Mouse (Mus musculus) NIH3T3 (cell line): ENCODE data around the gene Mthfd1l.
A peak's percentile ranks its signal among the peaks of the same experiment; 100 is the strongest.

Source experiments
- DNase-seq: peaks from one replicate; pipeline ENCODE4 v3.0.0-alpha.2; 2012; ENCODE audit warnings: low read depth

The Mthfd1l gene

DNA sequence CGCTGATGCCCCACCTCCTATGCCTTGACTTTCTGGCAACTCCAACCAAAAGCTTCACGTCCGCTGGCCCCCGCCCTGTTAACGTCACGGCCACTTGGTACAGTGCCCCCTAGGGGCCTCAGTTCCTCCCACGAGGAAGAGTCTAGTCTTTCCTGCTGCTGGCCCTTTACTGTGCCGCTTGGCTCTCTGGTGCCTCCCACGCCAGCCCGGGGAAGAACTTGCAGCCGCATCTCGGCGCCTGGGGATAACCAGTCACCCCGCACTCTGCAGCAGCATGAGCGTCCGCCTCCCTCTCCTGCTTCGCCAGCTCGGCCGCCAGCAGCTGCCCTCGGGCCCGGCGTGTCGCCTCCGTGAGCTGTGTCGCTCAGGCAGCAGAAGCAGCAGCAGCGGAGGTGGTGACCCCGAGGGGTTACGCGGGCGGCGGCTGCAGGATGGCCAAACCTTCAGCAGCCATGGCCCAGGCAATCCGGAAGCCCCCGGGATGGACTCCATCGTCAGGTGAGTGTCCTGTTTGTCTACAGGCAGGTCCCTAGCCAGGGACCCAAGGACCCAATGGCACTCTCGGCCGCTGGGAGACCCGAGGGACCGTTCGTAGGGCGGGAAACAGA lies at the start of gene Mthfd1l:
Mthfd1l (plus strand) TSS at position 138 of the 608 bp plus-strand sequence.
- peak; percentile 94 for DNase-seq

DNA sequence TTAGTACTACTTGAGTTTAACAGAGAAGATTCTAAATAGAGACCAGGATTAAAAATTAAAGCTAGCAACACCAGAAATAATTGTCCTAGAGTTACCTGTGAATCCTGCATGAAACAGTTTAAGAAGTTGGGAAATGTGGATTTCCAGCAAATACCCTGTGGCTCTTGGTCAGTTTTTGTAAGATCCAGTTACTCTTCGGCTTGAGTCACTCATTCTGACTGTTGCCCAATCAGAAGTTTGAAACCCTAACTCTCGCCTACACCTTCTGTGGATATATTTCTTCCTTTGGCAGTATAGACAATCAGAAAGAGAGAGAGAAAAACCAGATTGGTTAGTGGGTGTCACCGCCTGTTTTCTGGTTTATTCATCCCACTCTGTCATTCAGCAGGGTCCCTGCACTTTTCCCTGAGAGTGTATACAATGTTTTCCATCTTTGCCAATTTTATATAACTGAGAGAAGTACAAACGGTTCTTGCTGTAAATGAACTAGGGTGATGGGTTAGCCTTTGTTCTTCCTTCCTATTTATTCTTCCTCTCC lies 44.8 kb upstream of the Mthfd1l start:
- no peak for DNase-seq

DNA sequence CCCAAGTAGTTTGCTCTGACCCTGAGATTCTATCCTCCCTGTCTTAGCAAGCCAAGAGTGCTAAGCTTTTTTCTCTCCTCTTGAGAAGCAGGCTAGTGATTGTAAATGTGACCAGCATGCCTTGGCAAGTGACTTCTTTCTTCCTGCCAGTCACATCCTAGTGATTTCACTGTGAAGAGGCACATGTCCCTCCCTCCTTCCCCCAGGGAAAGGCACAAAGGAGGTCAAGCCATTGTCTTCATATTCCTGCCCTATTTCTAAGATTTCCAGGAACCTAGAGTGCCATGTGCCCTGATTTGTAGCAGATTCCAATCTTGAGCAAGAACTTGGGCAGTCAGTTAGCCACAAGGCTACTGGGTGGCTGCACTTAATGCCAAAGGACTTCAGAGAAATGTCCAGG lies 41.1 kb upstream of the Mthfd1l start:
- DNase-seq, result no peak

DNA sequence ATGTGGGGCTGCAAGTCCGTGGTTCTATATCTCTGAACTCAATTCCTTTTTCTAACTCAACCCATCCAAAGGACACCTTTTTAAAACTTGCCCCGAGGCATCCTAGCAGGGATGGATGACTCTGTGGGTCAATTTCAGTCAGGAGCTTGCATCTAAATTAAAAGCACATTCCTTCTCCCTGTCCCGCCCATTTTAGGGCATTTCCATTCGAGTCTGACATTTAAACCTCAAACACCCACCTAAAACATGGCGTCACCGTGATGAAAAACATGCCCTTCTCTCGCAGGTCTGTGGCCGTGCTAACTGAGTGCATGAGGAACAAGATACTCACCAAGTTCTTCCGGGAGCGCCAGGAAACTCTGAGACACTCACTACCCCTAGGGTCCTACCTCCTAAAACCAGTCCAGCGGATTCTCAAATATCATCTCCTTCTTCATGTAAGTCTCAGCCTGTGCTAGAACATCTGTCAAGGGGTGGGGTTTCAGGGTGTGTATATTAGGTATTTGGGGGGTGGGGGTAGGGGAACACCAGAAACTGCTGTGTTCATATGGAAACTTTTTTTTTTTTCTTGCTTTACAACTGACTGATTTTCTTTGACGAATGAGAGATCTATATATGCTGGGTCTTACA lies 39.5 kb upstream of the Mthfd1l start:
- DNase-seq, result no peak

DNA sequence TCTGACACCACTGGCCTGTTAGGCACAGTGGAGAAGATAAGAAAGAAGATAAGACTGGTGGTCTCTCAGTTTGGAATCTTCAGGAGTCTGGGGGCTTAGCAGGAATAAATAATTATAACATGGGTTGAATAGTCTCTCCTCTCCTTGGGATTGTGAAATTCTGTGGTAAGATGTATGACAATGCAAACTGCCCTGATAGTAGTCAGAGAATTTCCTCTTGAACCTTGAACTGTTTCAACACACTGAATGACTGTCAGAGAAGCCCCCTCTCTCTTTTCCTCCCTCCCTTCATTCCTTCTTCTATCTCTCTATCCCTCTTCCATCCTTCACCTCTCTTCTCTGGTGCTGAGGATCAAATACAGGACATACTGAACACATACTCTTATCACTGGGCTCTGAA lies 36.1 kb upstream of the Mthfd1l start:
- no peak for DNase-seq

DNA sequence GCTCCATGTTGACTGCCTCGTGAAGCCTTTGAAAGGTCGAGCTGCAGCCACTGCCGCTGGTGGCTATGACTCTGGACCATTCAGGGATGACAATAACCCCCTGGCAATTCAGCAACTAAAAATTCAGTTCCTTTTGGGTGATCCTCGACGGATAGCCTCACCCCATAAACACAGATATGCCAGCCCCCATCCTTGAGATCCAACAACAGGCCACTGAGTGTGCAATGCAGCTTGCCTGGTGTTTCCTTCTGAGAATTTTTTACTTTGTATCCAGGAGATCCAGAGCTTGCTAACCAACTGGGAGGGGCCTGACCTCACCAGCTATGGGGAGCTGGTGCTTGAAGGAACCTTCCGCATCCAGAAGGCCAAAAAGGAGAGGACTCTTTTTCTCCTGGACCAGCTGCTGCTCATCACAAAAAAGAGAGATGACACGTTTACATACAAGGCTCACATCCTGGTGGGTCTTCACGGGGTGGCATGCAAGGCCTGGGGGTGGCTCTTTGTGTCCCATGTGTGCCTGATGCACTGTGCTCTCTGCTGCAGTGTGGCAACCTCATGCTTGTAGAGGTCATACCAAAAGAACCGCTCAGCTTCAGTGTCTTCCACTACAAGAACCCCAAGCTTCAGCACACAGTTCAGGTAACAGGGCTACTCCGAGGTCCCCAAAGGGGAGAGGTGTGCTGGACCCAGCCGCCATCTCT lies 32.9 kb upstream of the Mthfd1l start:
- no peak for DNase-seq

DNA sequence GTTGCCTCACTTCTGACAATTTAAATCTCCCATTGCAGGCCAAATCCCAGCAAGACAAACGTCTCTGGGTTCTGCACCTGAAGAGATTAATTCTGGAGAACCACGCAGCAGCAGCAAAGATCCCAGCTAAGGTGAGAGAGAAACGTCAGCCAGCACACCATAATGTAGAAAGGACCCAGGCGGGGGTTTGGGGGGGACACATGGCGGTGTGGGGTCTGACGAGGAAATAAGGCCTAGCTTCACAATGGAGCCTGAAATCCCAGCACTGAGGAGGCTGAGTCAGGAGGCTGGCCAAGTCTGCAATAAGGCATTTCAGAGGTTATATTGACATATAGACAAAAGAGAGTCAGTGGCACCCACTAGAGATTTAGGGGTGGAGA lies 32.3 kb upstream of the Mthfd1l start:
- no peak for DNase-seq

DNA sequence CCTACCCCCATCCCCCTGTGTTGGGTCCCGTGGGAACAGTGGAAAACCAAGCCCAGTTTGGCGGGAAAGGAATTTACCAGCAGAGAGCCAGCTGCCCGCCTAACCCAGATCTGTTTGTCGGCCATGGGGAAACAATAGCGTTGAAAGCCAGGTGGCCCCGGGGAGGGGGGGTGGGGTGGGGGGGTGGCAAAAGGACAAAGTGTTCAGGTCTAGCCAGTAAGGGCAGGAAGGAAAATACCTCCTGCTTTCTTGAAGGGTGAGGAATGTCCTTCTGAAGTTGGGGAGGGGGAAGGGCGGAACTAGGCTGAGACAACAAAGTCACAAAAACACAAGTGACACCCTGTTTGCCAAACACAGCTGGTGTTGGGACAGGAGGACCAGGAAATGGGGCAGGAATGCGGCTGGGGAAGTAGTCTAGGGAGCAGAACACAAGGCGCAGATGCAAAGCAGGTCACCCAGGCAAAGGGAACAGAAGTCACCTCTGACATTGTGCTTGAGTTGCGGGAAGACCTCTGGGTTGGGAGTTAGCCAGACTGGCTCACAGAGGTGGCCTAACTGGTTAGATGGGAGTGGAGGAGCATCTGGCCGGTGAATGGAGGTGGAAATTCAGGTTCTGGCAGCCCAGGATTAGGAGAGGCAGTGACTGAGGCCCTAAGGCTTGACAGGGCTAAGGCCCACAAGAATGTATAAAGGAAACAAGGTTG lies 31.7 kb upstream of the Mthfd1l start:
- no peak for DNase-seq

DNA sequence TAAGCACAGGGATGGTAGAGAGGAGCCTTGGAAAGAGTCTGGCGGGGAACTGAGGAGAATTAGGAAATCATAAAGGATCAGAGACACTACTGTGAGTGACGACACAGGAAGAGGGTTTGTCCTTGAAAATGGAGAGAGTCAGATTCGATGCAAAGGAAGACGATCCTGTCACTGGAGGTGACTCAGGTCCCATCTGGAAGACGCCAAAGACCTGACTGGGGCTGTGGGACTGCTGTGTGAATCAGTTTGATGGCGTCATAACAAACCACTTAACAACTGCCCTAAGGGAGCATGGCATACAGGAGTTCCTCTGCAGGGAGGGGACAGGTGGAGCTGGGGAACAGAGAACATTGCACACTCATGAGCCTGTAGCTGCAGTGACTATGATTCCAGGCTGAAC lies 30.6 kb upstream of the Mthfd1l start:
- no peak for DNase-seq

DNA sequence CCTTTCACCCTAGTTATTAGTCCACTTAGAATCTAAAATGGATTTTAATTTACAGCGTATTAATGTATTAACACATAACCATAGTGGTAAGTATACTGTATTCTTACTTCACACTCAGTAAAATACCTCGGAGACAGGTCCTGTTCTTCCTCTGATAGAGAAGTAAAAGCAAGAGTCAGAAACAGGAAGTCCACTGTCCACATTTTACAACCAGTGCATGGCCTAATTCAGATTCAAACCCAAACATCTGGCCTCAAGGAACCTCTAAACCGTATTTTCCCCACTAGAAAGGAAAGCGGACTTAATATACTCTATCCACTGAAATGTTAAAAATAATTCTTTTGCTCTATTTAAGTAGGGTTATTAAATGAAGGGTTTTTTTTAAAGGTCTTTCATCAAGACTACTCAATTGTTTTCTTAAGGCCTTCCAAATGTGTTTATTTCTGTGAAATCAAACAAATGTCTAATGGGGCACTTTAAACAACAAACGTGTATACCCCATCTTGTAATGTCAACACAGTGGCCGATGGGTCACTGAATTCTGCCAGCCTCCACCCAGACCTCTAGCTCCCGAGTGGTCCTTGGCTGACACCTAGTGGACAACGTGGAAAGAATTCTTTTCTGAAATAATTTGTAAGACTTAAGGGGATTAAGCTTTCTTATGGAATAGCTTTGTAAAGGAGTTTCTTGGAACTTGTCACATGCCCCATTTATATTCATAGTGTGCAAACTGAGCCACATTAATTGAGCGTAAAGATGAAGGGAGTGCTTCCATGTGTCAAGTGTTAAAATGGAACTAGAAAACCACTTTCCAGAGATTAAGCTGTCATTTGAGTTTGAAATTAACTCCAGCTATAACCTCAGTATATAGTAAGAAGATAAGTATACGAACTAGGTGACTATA lies 29.2 kb upstream of the Mthfd1l start:
- DNase-seq, result peak; percentile 87

DNA sequence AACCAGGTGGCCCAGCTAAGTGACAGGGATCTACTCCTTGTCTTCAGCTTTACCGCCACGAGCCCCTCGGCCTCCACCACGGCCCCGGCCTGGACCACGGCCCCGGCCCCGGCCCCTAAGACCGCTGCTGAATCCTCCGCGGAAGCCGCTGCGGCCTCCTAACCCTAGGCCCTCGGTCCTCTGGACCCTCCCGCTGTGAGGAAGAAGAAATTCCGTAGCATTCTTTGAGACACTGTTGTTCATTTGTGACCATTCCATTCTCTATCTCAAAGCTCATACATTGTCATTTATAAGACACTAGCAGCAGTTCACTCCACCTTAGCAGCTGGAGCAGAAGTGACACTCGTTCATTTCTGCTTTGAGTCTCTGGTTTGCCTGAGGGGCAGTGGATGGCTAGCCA lies 26.0 kb upstream of the Mthfd1l start:
- DNase-seq, result no peak

DNA sequence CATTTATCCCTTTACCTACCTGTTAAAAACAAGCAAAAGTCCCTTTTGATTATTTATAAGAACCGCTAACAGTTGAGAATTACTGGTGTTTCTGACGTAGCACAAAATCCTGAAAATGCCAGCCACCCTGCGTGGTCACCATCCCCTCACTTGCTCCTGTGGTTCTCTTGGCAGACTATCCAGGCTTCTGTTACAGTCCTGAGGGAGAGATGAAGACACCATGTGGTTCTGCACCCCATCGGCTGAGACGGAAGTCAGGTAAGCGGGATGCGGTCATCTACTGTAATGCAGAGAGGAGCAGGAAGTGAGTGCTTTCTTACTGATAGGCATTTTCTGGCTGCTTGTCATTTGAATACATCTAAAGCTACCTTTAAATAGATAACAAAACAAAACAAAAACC lies 25.6 kb upstream of the Mthfd1l start:
- no peak for DNase-seq

DNA sequence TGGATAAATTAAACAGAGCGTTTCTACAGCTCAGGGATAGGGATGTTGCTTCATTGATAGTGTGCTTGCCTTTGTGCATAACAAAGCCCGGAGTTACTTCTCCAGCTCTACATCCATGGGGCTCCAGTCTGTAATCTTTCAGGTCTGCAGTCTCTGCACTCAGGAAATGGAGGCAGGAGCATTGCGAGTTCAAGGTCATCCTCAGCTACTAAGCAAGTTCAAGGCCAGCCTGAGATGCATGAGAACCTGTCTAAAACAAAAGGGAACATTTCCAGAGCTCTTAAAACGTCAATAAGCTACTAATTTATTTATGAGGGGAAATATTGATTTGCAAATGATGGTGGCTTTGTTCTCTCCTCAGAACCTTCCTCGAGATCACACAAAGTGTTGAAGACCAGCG lies 23.6 kb upstream of the Mthfd1l start:
- DNase-seq, result no peak

DNA sequence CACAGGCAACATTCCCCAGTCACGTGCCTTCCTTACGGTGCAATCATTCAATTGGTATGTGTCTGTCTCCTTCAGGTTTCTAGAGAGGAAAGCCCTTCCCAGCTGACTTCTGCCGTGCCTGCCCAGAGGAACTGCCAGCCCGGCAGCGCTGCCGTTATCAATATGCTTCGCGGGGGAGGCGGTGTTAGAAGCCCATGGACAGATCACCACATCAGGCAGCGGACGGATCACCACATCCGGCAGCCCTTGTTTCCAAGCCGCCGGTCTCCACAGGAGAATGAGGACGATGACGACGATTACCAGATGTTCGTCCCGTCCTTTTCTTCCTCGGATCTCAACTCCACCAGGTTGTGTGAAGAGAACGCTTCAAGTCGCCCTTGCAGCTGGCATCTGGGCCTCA lies 16.4 kb upstream of the Mthfd1l start:
- DNase-seq, result no peak

DNA sequence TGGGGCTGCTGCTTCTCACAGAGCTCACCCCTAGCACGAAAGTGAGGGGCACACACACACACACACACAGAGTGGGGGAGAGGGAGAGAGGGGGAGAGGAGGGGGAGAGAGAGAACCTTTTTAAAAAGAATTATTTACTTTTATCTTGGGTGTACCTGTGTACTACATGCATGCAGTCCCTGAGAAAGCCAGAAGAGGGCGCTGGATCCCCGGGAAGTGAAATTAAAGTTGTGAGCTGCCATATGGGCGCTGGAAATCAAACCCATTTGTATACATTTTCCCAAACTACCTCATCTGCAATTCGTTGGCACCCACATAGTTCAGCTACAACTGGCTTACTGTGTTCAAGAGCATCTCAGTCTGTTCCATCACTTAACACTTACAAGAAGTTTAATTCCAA lies 14.3 kb upstream of the Mthfd1l start:
- no peak for DNase-seq

DNA sequence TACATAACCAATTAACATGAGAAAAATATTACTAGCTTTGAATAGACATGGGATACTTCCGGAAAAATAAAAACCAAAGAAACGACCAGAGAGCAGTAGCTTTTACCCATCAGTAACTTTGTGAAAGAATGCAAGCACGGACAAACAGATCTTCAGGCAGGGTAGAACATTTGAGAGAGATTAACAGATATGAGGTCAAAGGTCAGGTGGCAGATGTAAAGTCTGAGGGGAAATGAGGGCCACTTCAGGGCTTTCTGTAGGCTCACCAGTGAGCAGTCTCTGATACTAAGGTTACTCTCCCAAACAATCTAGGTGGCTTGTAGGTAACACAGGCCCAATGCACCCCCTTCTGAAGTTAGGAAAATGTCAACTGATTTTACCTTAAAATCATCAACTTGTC lies 3.9 kb upstream of the Mthfd1l start:
- no peak for DNase-seq

DNA sequence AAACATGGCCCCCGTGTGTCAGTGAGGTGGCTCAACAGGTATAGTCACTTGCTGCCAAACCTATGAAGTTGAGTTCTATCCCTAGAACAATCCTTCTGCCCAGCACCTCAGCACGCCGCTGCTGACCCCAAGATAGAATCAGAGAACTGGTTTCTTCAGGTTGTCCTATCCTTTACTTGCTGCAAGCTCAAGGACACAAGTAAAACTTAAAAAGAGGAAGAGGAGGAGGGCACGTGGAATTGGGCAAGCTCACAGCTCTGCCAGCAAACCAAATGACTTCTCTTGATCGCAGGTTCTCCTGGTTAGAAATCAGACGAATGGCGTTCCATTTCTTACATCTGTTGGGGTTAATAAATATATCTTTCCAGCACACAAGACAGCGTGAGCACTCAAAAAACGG lies 681 bp upstream of the Mthfd1l start:
- DNase-seq, result no peak

DNA sequence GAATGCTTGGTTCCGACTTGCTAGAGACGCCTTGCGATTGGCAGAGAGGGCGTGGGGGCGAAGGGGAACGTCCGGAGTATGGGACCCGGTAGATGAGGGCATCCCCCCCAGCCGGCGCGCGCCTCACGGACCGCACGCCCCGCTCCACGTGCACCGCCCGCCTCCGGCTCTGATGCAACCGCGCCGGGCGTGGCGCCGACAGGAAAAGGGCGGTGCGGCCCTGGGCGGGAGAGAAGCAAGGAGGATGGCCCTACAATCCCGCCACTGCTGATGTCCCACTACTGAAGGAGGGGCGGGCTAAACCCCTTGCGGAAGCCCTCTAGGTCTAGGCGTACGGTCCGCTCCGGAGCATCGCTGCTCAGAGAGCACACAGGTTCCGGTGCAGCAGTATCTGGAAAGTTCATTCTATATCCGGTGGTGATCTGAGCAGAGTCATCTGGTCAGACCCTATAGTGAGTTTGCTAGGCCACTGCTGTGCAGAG lies 712 bp downstream of the Mthfd1l start:
- DNase-seq, result peak; percentile 96

DNA sequence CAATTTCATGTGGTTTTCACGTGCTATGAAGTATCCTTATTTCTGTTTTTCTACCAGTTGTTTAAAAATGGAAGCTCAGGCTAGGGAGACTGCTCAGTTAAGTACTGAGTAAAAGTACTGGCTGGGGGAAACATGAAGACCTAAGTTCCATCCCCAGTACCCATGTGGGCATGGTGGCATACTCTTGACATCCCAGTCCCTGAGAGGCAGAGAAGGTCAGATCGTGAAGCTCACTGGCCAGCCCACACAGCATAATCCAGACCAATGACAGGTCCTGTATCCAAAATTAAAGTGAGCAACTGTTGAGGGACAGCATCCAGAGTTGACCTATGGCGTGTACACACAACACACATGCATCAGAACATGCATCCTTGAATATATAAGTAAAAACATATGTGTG lies 1.5 kb downstream of the Mthfd1l start:
- DNase-seq, result no peak

DNA sequence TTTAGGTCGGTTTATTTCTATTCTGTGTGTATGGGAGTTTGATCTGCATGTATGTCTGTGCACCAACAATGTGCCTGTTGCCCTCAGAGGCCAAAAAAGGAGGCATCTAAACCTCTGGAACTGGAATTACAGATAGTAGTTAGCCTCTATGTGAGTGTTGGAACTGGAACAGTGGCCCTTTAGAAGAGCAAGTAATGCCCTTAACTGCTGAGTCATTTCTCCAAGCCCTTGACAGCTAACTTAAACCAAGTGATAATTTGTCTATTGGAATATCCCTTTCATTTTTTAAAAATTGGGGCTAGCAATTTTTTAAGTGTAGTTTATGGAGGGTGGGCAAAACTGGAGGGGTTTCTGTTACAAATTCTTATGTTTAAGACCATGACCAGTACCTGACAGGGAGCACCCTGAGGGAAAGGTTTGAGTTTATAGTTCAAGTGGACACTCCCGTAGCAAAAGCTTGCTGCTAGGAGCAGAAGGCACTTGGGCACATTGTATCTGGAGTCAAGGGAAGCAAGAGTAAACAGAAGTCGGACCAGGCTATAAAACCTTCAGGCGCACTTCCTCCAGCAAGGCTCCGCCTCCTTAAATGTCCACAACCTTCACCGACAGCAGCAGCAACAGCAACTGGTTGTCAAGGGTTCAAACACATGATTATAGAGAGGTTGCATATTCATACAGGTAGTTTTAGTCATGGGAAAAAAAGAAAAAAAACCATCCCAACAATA lies 3.1 kb downstream of the Mthfd1l start:
- peak; percentile 17 for DNase-seq

DNA sequence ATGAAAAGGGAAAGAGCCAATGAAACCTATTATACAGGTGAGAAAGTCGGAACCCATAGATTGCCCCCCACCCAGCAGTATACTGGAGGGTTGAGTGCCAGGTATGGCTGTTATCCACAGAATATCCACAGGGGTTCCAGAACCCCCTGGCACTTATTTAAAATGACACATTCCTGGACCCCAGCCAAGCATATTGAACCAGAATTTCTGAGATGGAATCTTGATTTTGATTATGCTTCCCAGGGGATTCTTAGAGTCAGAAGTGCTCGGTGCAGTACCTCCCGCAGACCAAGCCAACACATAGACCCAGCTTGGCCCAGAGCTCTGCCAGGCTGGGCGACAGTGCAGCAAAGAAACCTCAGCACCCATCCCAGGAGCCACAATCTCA lies 3.7 kb downstream of the Mthfd1l start:
- DNase-seq, result peak; percentile 18
